Comparison of ENCODE assay signal across 8 mouse cellular contexts in the genomic region with DNA sequence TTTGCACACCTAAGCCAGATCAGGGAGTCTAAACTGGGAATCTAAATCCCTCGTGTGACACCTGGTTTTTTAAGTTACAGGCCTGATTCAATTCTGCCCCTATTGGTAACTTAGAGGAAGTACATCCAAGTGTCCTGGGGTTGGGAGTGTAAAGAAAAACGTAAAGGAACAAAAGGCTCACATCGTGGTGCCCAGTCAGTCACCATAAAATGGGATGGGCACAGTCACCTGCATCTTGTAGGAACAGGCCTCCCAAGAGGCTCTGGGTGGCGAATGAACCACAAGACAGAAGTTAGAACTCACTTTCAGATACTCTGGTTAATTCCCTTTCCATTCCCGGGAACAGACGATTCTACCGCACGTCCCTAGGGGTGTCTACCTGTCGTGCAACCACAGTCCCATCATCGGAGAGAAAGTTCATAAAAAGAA. TPM values are rescaled to one million over a fixed set of nuclear protein-coding genes. Genes with fewer than 3 reads are reported as not detected.
A peak's percentile ranks its signal among the peaks of the same experiment; 100 is the strongest.
DNase-seq lines count a peak whose midpoint lies in the region; ATAC-seq and TF ChIP-seq lines count a peak whose summit lies in the region.

No protein-coding gene starts in this region.

- peak overlapping the region; percentile 92 for H3K27ac ChIP-seq in lung, embryonic 14.5 days (ENCODE audit: low read depth)
- peak overlapping the region; percentile 98 for H3K27ac ChIP-seq in brown adipose tissue, adult 24 weeks (replicated peaks; ENCODE audit: low read depth, low read length)
- no peak overlapping the region for H3K27ac ChIP-seq in hindbrain, embryonic 11.5 days (ENCODE audit: low read depth, low read length)
- H3K27ac ChIP-seq in midbrain, embryonic 11.5 days (ENCODE audit: low read depth, low read length): no peak overlapping the region

- peak; percentile 67 for TF ChIP-seq CTCF in lung, embryonic 14.5 days (IDR thresholded peaks at IDR 0.05; ENCODE audit: low read depth)

- no peaks in the 10 kb centered on the region for H3K27me3 ChIP-seq in lung, embryonic 14.5 days (ENCODE audit: insufficient read depth, low read length)
- H3K27me3 ChIP-seq in hindbrain, embryonic 11.5 days (ENCODE audit: control insufficient read depth, insufficient read depth, low read length): no peaks in the 10 kb centered on the region
- peaks cover 5% of the 10 kb centered on the region; the same call in 1 of the 2 replicates for H3K27me3 ChIP-seq in midbrain, embryonic 11.5 days (ENCODE audit: control insufficient read depth, insufficient read depth, low read length)

- DNase-seq in lung, embryonic 14.5 days: peak; percentile 76
- DNase-seq in lung, postnatal 4 days: no peak
- DNase-seq in hindbrain, embryonic 11.5 days (ENCODE audit: low spot score): peak; percentile 49
- peak; percentile 92 for DNase-seq in midbrain, embryonic 11.5 days (ENCODE audit: low spot score, missing footprints)
- no peak for DNase-seq in adrenal gland, postnatal 4 days (ENCODE audit: low spot score in 2 of 2)
- DNase-seq in kidney, adult 18-20 months: no peak
- no peak for DNase-seq in cerebellum, postnatal 36 days

- peaks cover 5% of the 10 kb centered on the region; the same call in 1 of the 2 replicates for H3K4me1 ChIP-seq in lung, embryonic 14.5 days (ENCODE audit: insufficient read depth)
- peaks cover 4% of the 10 kb centered on the region; the same call in 1 of the 2 replicates for H3K4me1 ChIP-seq in brown adipose tissue, adult 24 weeks (ENCODE audit: control insufficient read depth, insufficient read depth, insufficient read length, low read length)
- H3K4me1 ChIP-seq in hindbrain, embryonic 11.5 days (replicated peaks; ENCODE audit: control insufficient read depth, insufficient read depth, low read length): no peaks in the 10 kb centered on the region; the same call in 1 of the 2 replicates
- H3K4me1 ChIP-seq in midbrain, embryonic 11.5 days (ENCODE audit: control insufficient read depth, insufficient read depth, low read length): peaks cover 9% of the 10 kb centered on the region; the same call in 1 of the 2 replicates

- peak overlapping the region; percentile 75 for H3K9ac ChIP-seq in lung, embryonic 14.5 days
- no peak overlapping the region for H3K9ac ChIP-seq in hindbrain, embryonic 11.5 days (ENCODE audit: low read depth, low read length)
- H3K9ac ChIP-seq in midbrain, embryonic 11.5 days (ENCODE audit: low read length): peak overlapping the region; percentile 53; the same call in 1 of the 2 replicates

- H3K4me3 ChIP-seq in lung, embryonic 14.5 days (ENCODE audit: low read depth, low read length): peak overlapping the region; percentile 65
- H3K4me3 ChIP-seq in brown adipose tissue, adult 24 weeks (ENCODE audit: insufficient read depth, low read depth, low read length): peak overlapping the region; percentile 96
- H3K4me3 ChIP-seq in hindbrain, embryonic 11.5 days (ENCODE audit: low read depth, low read length): peak overlapping the region; percentile 56
- peak overlapping the region; percentile 50 for H3K4me3 ChIP-seq in midbrain, embryonic 11.5 days (ENCODE audit: low read depth, low read length)

- H3K4me2 ChIP-seq in lung, embryonic 14.5 days: peak overlapping the region; percentile 88
- H3K4me2 ChIP-seq in hindbrain, embryonic 11.5 days (replicated peaks; ENCODE audit: low read depth, low read length): peak overlapping the region; percentile 95
- H3K4me2 ChIP-seq in midbrain, embryonic 11.5 days: peak overlapping the region; percentile 93

- no peaks in the 10 kb centered on the region for H3K36me3 ChIP-seq in lung, embryonic 14.5 days (ENCODE audit: insufficient read depth)
- H3K36me3 ChIP-seq in hindbrain, embryonic 11.5 days (ENCODE audit: control insufficient read depth, insufficient read depth, low read length): no peaks in the 10 kb centered on the region
- H3K36me3 ChIP-seq in midbrain, embryonic 11.5 days (ENCODE audit: control insufficient read depth, insufficient read depth, low read length): no peaks in the 10 kb centered on the region

- no peak for ATAC-seq in lung, embryonic 14.5 days (ENCODE audit: insufficient read depth)
- ATAC-seq in hindbrain, embryonic 11.5 days (ENCODE audit: low FRiP score): no peak
- ATAC-seq in midbrain, embryonic 11.5 days (ENCODE audit: low FRiP score): no peak

- 2% methylated on average over 10 of the region's 10 CpGs for WGBS in lung, embryonic 14.5 days
- 2% methylated on average over 10 of the region's 10 CpGs for WGBS in hindbrain, embryonic 11.5 days
- under 1% methylated on average over 10 of the region's 10 CpGs for WGBS in midbrain, embryonic 11.5 days

- H3K9me3 ChIP-seq in lung, embryonic 14.5 days (ENCODE audit: low read depth, low read length): no peaks in the 10 kb centered on the region
- H3K9me3 ChIP-seq in hindbrain, embryonic 11.5 days (ENCODE audit: control insufficient read depth, low read length): no peaks in the 10 kb centered on the region
- no peaks in the 10 kb centered on the region for H3K9me3 ChIP-seq in midbrain, embryonic 11.5 days (ENCODE audit: control insufficient read depth, low read length)

RNA-seq across cellular contexts. Expression of a gene that starts 2.3 kb away (rescaled TPM):
- 22.4 and 23.5 TPM in 2 replicates for polyA plus RNA-seq in lung, embryonic 14.5 days (2014; fragmentation: Nextera tagmentation; extraction: Ambion mirVana)
- 216 and 558 TPM in 2 replicates for polyA plus RNA-seq in brown adipose tissue, adult 24 weeks (2012; ENCODE audit: insufficient read depth, insufficient read length, missing spikeins)
- 16.2 and 18.7 TPM in 2 replicates for polyA plus RNA-seq in hindbrain, embryonic 11.5 days (2014; fragmentation: Nextera tagmentation; extraction: Ambion mirVana)
- polyA plus RNA-seq in midbrain, embryonic 11.5 days (2014; fragmentation: Nextera tagmentation; extraction: Ambion mirVana): 16.3 and 16.8 TPM in 2 replicates
- total RNA-seq in adrenal gland, postnatal 4 days (2021): 10 to 100 TPM; 16.3 to 19.8 TPM

Comparison
In these comparisons a context has a peak if more than half of its experiments do, and no peak if none do; other contexts are left out.
1. DNase-seq: peak in lung, embryonic 14.5 days (single experiment), hindbrain, embryonic 11.5 days (single experiment) and midbrain, embryonic 11.5 days (single experiment); none in lung, postnatal 4 days (0 of 2), adrenal gland, postnatal 4 days (0 of 2), kidney, adult 18-20 months (single experiment) and cerebellum, postnatal 36 days (0 of 2).
2. H3K27ac ChIP-seq: peak in lung, embryonic 14.5 days (single experiment) and brown adipose tissue, adult 24 weeks (single experiment); none in hindbrain, embryonic 11.5 days (single experiment) and midbrain, embryonic 11.5 days (single experiment).
3. Peak in every context shown above with its lines, with median percentiles within 50 percentile points of each other: H3K4me2 ChIP-seq and H3K4me3 ChIP-seq.